Mouse (Mus musculus) embryonic facial prominence, embryonic 11.5 days (tissue): Measurements from ENCODE around the gene Tmem74b. TPM values are rescaled to one million over a fixed set of nuclear protein-coding genes. Genes with fewer than 3 reads are reported as not detected.
A peak's percentile ranks its signal among the peaks of the same experiment; 100 is the strongest.

ENCODE experiments used
- ATAC-seq: fragments of 200-750 bp; cut with Nextera tagmentation; replicated peaks from 2 replicates; pipeline ENCODE4 v1.8.0; 2017; ENCODE audit warnings: low read depth; ENCODE audit not compliant: insufficient number of reproducible peaks, low FRiP score, low TSS enrichment
- DNase-seq: peaks from one replicate; pipeline ENCODE4 v3.0.0-alpha.2; 2015; ENCODE audit warnings: low spot score
- H3K27ac ChIP-seq: fragments of 300-500 bp; sonication (generic); replicated peaks from 2 replicates; pipeline ENCODE4 v1.5.1; 2014; ENCODE audit warnings: mild to moderate bottlenecking, low read depth, low read length, control low read depth
- H3K27me3 ChIP-seq: fragments of 300-500 bp; sonication (generic); 2 replicates; pipeline ENCODE4 v1.6.1; 2014; ENCODE audit warnings: mild to moderate bottlenecking, low read length, moderate library complexity, mixed read lengths; ENCODE audit not compliant: control insufficient read depth, insufficient read depth
- H3K36me3 ChIP-seq: fragments of 300-500 bp; sonication (generic); replicated peaks from 2 replicates; pipeline ENCODE4 v1.6.1; 2014; ENCODE audit warnings: low read depth, mild to moderate bottlenecking, low read length, moderate library complexity, mixed read lengths; ENCODE audit not compliant: control insufficient read depth, insufficient read depth
- H3K4me1 ChIP-seq: fragments of 300-500 bp; sonication (generic); 2 replicates; pipeline ENCODE4 v1.6.1; 2014; ENCODE audit warnings: low read length, mixed read lengths; ENCODE audit not compliant: control insufficient read depth, insufficient read depth
- H3K4me2 ChIP-seq: fragments of 300-500 bp; sonication (generic); 2 replicates; pipeline ENCODE4 v1.6.1; 2014; ENCODE audit warnings: low read depth, mild to moderate bottlenecking, control low read depth, low read length, moderate library complexity
- H3K4me3 ChIP-seq: fragments of 300-500 bp; sonication (generic); 2 replicates; pipeline ENCODE4 v1.5.1; 2014; ENCODE audit warnings: low read depth, low read length, control low read depth
- H3K9ac ChIP-seq: fragments of 300-500 bp; sonication (generic); replicated peaks from 2 replicates; pipeline ENCODE4 v1.6.1; 2014; ENCODE audit warnings: mild to moderate bottlenecking, control low read depth, low read length
- H3K9me3 ChIP-seq: fragments of 300-500 bp; sonication (generic); replicated peaks from 2 replicates; pipeline ENCODE4 v1.6.1; 2016; ENCODE audit warnings: mild to moderate bottlenecking, low read length, inconsistent platforms, mixed read lengths; ENCODE audit not compliant: control insufficient read depth
- WGBS: fragments of 180-500 bp; shearing (Covaris S2); extraction: QIAGEN DNeasy Blood & Tissue Kit; methylation state at CpG from one replicate; pipeline ENCODE4 v1.1.7; 2014; 5-methylcytosine and 5-hydroxymethylcytosine counted together
- polyA plus RNA-seq: library from polyadenylated mRNA; unstranded; fragments of >200 nt; fragmentation: Nextera tagmentation; extraction: Ambion mirVana; gene quantifications from 2 replicates; pipeline ENCODE4 v1.2.1, GENCODE M21; 2014

The Tmem74b gene
- polyA plus RNA-seq, 1 experiment from 2014 or later = 2.7 TPM

DNA sequence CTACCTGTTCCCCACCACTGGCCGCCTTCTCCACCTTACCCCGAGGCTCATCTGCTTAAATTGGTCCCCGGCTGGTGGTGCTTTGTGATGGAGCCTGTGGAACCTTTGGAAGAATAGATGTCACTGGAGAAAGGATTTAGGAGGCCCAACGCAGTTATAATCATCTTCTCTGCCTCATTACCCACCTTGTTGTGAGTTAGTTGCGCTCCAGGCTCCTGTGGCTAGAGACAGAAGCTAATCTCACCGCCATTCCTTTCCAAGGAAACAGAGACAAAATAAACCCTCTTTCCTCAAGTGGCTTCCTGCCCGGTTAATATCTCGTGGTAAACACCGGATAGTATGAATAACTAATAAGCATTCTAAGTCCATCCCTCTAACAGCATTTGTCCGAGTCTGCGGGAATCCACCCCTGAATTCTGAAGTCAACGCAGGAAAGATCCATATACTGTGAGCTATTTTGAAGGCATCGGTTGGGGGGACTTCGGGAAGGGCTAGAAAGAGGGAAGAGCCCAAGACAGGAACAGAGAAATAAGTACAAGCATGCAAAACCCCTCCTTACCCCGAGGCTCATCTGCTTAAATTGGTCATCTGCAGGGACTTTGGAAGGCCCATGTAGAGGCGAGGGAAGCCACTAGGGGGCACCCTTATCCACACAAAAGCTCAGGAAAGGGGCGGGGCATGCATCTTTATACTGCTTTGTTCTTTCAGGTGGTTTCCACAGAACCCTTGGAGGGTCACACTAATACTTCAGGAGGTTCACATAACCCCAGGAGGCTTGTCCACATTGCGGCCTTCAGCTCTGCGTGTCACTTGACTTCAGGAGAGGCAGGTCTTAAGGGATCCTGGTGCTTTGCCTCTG, 46.3 kb downstream of the Tmem74b start:
- ATAC-seq = 0 out of 2 replicates have a peak, but pooled peaks have one; percentile 64
- Histone ChIP-seq H3K9me3 (no peaks in the 10 kb centered on the region), H3K4me1 (no peaks in the 10 kb centered on the region; the same call in 1 of the 2 replicates), H3K9ac (0 out of 2 replicates have a peak overlapping the region, but pooled peaks have one; percentile 6), H3K36me3 (no peaks in the 10 kb centered on the region), H3K4me2 (no peak overlapping the region), H3K27me3 (no peaks in the 10 kb centered on the region), H3K4me3 (no peak overlapping the region), H3K27ac (no peak overlapping the region)
- DNase-seq = peak; percentile 92
- 38% methylated on average over 19 of the region's 19 CpGs for WGBS

DNA sequence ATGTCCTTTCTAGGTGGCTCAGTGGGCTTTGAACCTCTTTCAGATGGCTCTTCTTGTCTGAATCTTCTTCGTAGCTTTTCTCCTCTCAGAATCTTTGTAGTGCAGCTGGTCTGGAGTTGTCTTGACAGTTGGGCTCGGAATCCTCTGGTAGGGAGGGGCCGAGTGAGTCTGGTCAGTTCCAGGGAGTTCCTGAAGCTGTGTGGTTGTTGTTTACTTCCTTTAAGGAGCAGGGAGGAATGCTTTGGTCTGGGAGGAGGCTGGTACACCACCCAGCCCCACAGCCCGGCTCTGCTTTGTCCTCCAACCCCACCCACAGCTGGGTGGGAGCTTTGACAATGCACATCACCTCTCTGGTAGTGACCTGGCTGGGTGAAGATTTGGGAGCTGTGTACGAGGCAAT, 49.5 kb downstream of the Tmem74b start:
- H3K27me3 ChIP-seq = no peaks in the 10 kb centered on the region
- H3K4me3 ChIP-seq = no peak overlapping the region
- no peak for ATAC-seq
- WGBS = 77% methylated on average over 5 of the region's 5 CpGs
- no peak overlapping the region for H3K9ac ChIP-seq
- H3K4me2 ChIP-seq = no peak overlapping the region
- H3K36me3 ChIP-seq = no peaks in the 10 kb centered on the region
- H3K9me3 ChIP-seq = no peaks in the 10 kb centered on the region
- H3K27ac ChIP-seq = no peak overlapping the region
- no peaks in the 10 kb centered on the region; the same call in 1 of the 2 replicates for H3K4me1 ChIP-seq
- no peak for DNase-seq

DNA sequence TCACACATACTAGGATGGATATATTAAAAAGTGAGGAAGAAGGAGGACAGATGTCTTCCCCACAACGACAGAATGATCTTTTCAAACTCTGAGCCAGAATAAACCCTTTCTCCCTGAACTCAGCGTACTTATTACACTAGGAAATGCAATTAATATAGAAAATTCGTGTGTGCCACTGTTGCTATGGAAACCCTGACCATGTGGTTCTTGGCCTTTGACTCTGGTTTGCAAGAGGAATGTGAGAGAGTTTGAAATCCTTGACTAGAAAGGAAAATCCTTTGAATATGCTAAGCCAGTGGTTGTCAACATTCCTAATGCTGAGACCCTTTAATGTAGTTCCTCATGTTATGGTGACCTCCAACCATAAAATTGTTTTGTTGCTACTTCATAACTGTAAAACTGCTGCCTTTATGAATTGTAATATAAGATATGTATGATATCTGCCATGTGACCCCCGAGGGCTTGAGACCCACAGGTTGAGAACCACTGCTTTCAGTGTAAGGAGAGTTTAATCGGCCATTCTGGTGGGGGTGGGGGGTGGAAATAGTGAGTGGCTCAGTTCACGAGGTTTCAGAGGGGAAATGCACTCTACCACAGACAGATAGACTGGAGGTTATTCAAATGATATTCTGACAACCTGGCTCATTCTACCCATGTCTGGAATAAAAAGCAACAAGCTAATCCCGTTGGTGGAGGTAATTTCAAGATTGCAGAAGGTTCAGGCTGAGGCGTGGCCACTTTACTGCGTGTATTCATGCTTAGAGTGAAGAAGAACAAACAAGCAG, 54.7 kb downstream of the Tmem74b start:
- ATAC-seq (no peak), DNase-seq (peak; percentile 56)
- H3K36me3 ChIP-seq = no peaks in the 10 kb centered on the region
- H3K4me2 ChIP-seq = no peak overlapping the region
- no peaks in the 10 kb centered on the region for H3K9me3 ChIP-seq
- H3K4me3 ChIP-seq = no peak overlapping the region
- no peak overlapping the region for H3K9ac ChIP-seq
- H3K27me3 ChIP-seq = no peaks in the 10 kb centered on the region
- no peak overlapping the region for H3K27ac ChIP-seq
- no peaks in the 10 kb centered on the region for H3K4me1 ChIP-seq
- 36% methylated on average over 9 of the region's 9 CpGs for WGBS

DNA sequence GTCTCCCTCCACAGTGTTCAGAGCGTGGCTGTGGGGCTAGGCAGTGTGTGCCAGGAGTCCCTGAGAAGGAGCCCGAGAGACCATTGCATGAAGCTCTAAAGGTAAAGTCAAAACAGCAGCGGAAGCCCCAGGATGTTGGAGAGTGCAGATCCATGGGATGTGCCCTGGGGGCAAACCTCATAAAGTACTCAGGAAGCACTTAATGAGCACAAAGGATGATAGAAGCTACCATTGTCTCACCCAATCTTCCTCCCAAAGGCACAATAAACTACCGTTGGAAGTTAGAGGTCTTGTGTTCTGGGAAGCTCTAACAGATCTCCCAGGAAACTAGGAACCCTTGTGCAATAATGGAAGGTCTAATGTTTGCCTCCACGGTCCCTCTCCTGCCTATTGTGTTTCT, 55.6 kb downstream of the Tmem74b start:
- 44% methylated on average over 5 of the region's 5 CpGs for WGBS
- no peaks in the 10 kb centered on the region for H3K4me1 ChIP-seq
- no peak overlapping the region for H3K27ac ChIP-seq
- no peak for DNase-seq
- no peaks in the 10 kb centered on the region for H3K27me3 ChIP-seq
- H3K36me3 ChIP-seq = no peaks in the 10 kb centered on the region
- ATAC-seq = no peak
- no peak overlapping the region for H3K4me2 ChIP-seq
- H3K9me3 ChIP-seq = no peaks in the 10 kb centered on the region
- no peak overlapping the region for H3K9ac ChIP-seq
- H3K4me3 ChIP-seq = no peak overlapping the region

DNA sequence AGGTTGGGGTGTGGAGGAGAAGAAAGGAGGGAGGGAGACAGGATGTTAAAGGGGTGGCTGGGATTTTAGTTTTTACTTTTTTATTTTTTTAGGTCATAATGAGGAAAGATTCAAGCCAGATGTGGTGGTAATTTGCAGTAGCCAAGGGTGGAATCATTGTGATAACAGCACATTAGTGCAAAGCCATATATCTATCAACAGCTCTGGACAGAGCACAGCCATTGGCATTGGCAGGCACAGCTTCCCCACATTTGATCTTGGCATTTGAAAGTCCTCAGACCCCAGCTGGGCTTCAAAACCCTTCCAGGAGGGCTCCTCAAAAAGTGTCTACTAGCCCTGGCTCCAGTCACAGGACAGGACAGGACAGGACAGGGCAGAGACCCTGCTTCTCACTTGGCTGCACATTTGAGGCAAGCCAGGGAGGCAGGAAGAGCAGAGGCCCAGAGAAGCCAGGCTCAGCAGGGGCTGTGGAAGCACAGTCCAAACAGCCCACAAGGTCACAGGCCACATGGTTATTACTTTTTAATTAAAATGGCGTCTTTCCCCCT, 57.1 kb downstream of the Tmem74b start:
- no peaks in the 10 kb centered on the region for H3K36me3 ChIP-seq
- H3K4me1 ChIP-seq = no peaks in the 10 kb centered on the region
- WGBS = 14% methylated on average over 1 of the region's 1 CpGs
- DNase-seq = no peak
- no peak overlapping the region for H3K4me2 ChIP-seq
- no peaks in the 10 kb centered on the region for H3K9me3 ChIP-seq
- no peak overlapping the region for H3K9ac ChIP-seq
- no peak overlapping the region for H3K4me3 ChIP-seq
- H3K27ac ChIP-seq = no peak overlapping the region
- H3K27me3 ChIP-seq = no peaks in the 10 kb centered on the region
- ATAC-seq = no peak; the same call in 1 of the 2 replicates

Other genes with a start within 250 kb of the Tmem74b start
- not detected in 2 replicates for gene 4921509C19Rik, start 225.9 kb upstream of the Tmem74b start, polyA plus RNA-seq
- gene Nsfl1c, start 207.8 kb upstream of the Tmem74b start, polyA plus RNA-seq = 301 and 304 TPM in 2 replicates
- gene Fkbp1a, start 159.5 kb upstream of the Tmem74b start, polyA plus RNA-seq = 578 and 583 TPM in 2 replicates
- 0.59 and 1.0 TPM in 2 replicates for gene Sdcbp2, start 129.4 kb upstream of the Tmem74b start, polyA plus RNA-seq
- gene Snph, start 69.4 kb upstream of the Tmem74b start, polyA plus RNA-seq = 0.72 and 1.1 TPM in 2 replicates
- gene Rad21l, start 33.5 kb upstream of the Tmem74b start, polyA plus RNA-seq = 0.13 TPM in 1 of 2 replicates, not detected in the other
- gene Psmf1, start 42.2 kb downstream of the Tmem74b start, polyA plus RNA-seq = 45.8 and 46.8 TPM in 2 replicates
- gene Rspo4, start 140.9 kb downstream of the Tmem74b start, polyA plus RNA-seq = 0.36 and 0.71 TPM in 2 replicates
- gene Angpt4, start 209.2 kb downstream of the Tmem74b start, polyA plus RNA-seq = 0.45 and 0.52 TPM in 2 replicates